In the genomic region with DNA sequence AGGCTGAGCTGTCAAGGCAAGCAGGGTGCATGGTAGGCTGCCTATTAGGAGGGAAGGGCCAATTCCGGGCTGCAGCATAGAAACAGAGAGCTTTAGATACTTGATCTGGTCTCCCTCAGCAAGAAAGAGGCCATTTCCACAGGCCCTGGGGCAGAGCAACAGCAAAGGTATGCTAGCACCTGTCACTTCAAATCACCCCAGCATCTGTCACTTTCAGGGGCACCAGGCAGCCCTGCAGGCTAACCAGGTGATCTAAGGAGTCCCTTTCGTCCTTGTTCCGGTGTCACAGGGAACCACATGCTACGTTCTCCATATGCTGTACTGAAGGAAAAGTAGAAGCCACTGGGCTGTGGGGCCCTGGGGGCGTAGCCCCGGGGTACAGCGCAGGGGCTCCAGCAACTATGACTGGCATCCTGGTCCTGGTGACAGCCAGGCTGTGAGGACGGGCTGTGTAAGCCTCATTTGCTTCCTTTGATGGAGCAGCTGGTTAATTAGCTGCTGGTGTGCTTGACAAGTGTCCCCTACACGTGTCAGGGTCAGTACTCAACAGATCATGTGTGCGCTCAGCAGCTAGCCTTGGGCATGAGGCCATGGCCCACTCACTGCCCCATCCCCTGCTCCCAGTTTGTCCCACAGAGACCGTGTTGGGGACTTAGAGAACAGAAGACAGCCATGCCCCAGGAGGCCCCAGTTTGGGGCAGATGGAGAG, we compare ENCODE assay signal across 12 mouse cellular contexts. TPM values are rescaled to one million over a fixed set of nuclear protein-coding genes. Genes with fewer than 3 reads are reported as not detected.
A peak's percentile ranks its signal among the peaks of the same experiment; 100 is the strongest.
DNase-seq lines count a peak whose midpoint lies in the region; ATAC-seq lines count a peak whose summit lies in the region.
"Had no signal": no experiment of that assay in that cellular context is flagged by ENCODE, and none has a peak within 500 bp of the region (broad histone marks: within the 10 kb centered on the region; RNA-seq: fewer than 3 reads in every experiment).

No protein-coding gene starts in this region.

- no peak overlapping the region for H3K4me3 ChIP-seq in neural tube, embryonic 13.5 days
- H3K4me3 ChIP-seq in hindbrain, embryonic 13.5 days, result no peak overlapping the region
- H3K4me3 ChIP-seq: left cerebral cortex, adult 2 months had no signal

- no peaks in the 10 kb centered on the region for H3K9me3 ChIP-seq in neural tube, embryonic 13.5 days
- H3K9me3 ChIP-seq in hindbrain, embryonic 13.5 days, result no peaks in the 10 kb centered on the region

- no peaks in the 10 kb centered on the region for H3K27me3 ChIP-seq in neural tube, embryonic 13.5 days
- H3K27me3 ChIP-seq in hindbrain, embryonic 13.5 days, result no peaks in the 10 kb centered on the region

- DNase-seq in cerebellum, adult 9-11 months, result peak; percentile 59
- no peak for DNase-seq in cerebellum, adult 11 months
- no peak for DNase-seq in neural tube, embryonic 10.5 days (ENCODE audit: extremely low spot score, low spot score)
- DNase-seq in c-Kit-positive CD71-positive TER-119-positive erythroid progenitor cells, embryonic 14.5 days (ENCODE audit: low spot score), result no peak
- DNase-seq in urinary bladder, adult 18-20 months (ENCODE audit: low spot score in 2 of 2), result no peak
- DNase-seq: kidney, adult 8-10 months; right cerebral cortex, postnatal 4 days had no signal

- no peak overlapping the region for H3K9ac ChIP-seq in neural tube, embryonic 13.5 days
- H3K9ac ChIP-seq in hindbrain, embryonic 13.5 days, result peak overlapping the region; percentile 1; the same call in 1 of the 2 replicates

- 61% methylated on average over 11 of the region's 11 CpGs for WGBS in neural tube, embryonic 13.5 days
- 57% methylated on average over 11 of the region's 11 CpGs for WGBS in hindbrain, embryonic 13.5 days

- H3K27ac ChIP-seq in neural tube, embryonic 13.5 days (replicated peaks), result no peak overlapping the region; the same call in 1 of the 2 replicates
- peak overlapping the region; percentile 44; the same call in 1 of the 2 replicates for H3K27ac ChIP-seq in hindbrain, embryonic 13.5 days
- H3K27ac ChIP-seq: left cerebral cortex, adult 2 months had no signal

- peaks cover 53% of the 10 kb centered on the region for H3K36me3 ChIP-seq in neural tube, embryonic 13.5 days
- peaks cover 72% of the 10 kb centered on the region for H3K36me3 ChIP-seq in hindbrain, embryonic 13.5 days

- no peak overlapping the region for H3K4me2 ChIP-seq in neural tube, embryonic 13.5 days
- H3K4me2 ChIP-seq in hindbrain, embryonic 13.5 days, result no peak overlapping the region

- 0 out of 2 replicates have a peak, but pooled peaks have one; percentile 32 for ATAC-seq in neural tube, embryonic 13.5 days (ENCODE audit: low read depth)
- ATAC-seq in hindbrain, embryonic 13.5 days (ENCODE audit: low FRiP score), result no peak; the same call in 1 of the 2 replicates
- no peak for ATAC-seq in megakaryocyte-erythroid progenitor cell, adult 5-6 weeks (replicated peaks; ENCODE audit: low FRiP score, low TSS enrichment, poor library complexity, severe bottlenecking)
- ATAC-seq: CD4-positive, CD25-positive, alpha-beta regulatory T cell, adult 4 months had no signal

- peaks cover 34% of the 10 kb centered on the region for H3K4me1 ChIP-seq in neural tube, embryonic 13.5 days (replicated peaks)
- peaks cover 41% of the 10 kb centered on the region for H3K4me1 ChIP-seq in hindbrain, embryonic 13.5 days (replicated peaks)

RNA-seq across cellular contexts. Expression of a gene that starts 14.8 kb away (rescaled TPM):
- polyA plus RNA-seq in neural tube, embryonic 13.5 days (2015; fragmentation: Nextera tagmentation; extraction: Ambion mirVana), result 53.0 and 59.8 TPM in 2 replicates
- polyA plus RNA-seq in hindbrain, embryonic 13.5 days (2015; fragmentation: Nextera tagmentation; extraction: Ambion mirVana), result 53.2 and 55.3 TPM in 2 replicates
- total RNA-seq in megakaryocyte-erythroid progenitor cell, adult 5-6 weeks (2014; fragmentation: Nextera tagmentation), result 0.30 TPM in 1 of 2 replicates, not detected in the other
- total RNA-seq in megakaryocyte-erythroid progenitor cell, adult 5-6 weeks (2017), result 0.14 TPM in 1 of 2 replicates, not detected in the other

RNA-seq across cellular contexts. Expression of a gene that starts 43.0 kb away (rescaled TPM):
- polyA plus RNA-seq in neural tube, embryonic 13.5 days (2015; fragmentation: Nextera tagmentation; extraction: Ambion mirVana), result 462 and 484 TPM in 2 replicates
- 394 and 407 TPM in 2 replicates for polyA plus RNA-seq in hindbrain, embryonic 13.5 days (2015; fragmentation: Nextera tagmentation; extraction: Ambion mirVana)
- total RNA-seq in megakaryocyte-erythroid progenitor cell, adult 5-6 weeks (2014; fragmentation: Nextera tagmentation), result not detected in 2 replicates
- total RNA-seq in megakaryocyte-erythroid progenitor cell, adult 5-6 weeks (2017), result not detected in 2 replicates
